Mouse (Mus musculus): ENCODE results near the gene Ms4a15. TPM values are rescaled to one million over a fixed set of nuclear protein-coding genes. Genes with fewer than 3 reads are reported as not detected.
A peak's percentile ranks its signal among the peaks of the same experiment; 100 is the strongest.

Gene Ms4a15
- polyA plus RNA-seq, 1 experiment from 2014 or later: not detected

- Histone ChIP-seq H3K9ac (replicated peaks; ENCODE audit: low read length) (peak overlapping the region; percentile 87), H3K4me3 (ENCODE audit: low read length) (peak overlapping the region; percentile 89), H3K36me3 (ENCODE audit: insufficient read depth, low read length) (peaks cover 31% of the 10 kb centered on the region), H3K9me3 (ENCODE audit: low read length) (no peaks in the 10 kb centered on the region), H3K4me1 (ENCODE audit: insufficient read depth, low read length) (peaks cover 31% of the 10 kb centered on the region), H3K4me2 (replicated peaks; ENCODE audit: low read depth, low read length) (peak overlapping the region; percentile 100), H3K27ac (ENCODE audit: low read length) (no peak overlapping the region), H3K27me3 (ENCODE audit: insufficient read depth, low read length) (no peaks in the 10 kb centered on the region)
- WGBS: 84% methylated on average over 5 of the region's 5 CpGs
- ATAC-seq (ENCODE audit: low FRiP score, low TSS enrichment): no peak
Observed at GRCm38 (mm10) chr19:10947219-10947618, 45.8 kb downstream of the Ms4a15 start.

DNA sequence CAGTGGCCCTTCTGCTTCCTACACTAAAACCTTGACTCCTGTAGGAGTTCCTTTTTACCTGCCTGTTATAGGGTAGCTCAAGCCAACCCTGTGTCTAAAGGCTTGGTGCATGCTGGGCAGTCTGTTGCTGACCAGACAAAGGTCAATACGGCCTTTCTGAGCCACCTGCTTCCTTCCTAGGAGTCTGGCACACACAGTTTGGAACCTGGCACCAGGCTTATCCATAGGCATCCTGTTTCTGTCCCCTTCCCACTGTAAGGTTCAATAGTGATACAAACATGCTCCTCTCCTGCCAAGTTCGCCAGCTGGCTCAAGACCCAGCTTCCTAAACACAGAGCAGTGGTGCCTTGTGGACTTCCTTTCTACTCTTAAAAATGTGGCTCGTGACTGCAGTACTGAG lies 46.5 kb downstream of the Ms4a15 start:
- Histone ChIP-seq H3K36me3 (ENCODE audit: insufficient read depth, low read length) (peaks cover 34% of the 10 kb centered on the region), H3K9ac (replicated peaks; ENCODE audit: low read length) (no peak overlapping the region; the same call in 1 of the 2 replicates), H3K27me3 (ENCODE audit: insufficient read depth, low read length) (no peaks in the 10 kb centered on the region), H3K4me1 (ENCODE audit: insufficient read depth, low read length) (peaks cover 24% of the 10 kb centered on the region), H3K9me3 (ENCODE audit: low read length) (no peaks in the 10 kb centered on the region), H3K27ac (ENCODE audit: low read length) (no peak overlapping the region), H3K4me3 (ENCODE audit: low read length) (no peak overlapping the region), H3K4me2 (replicated peaks; ENCODE audit: low read depth, low read length) (peak overlapping the region; percentile 100)
- WGBS: 74% methylated on average over 3 of the region's 3 CpGs
- ATAC-seq (ENCODE audit: low FRiP score, low TSS enrichment): no peak

DNA sequence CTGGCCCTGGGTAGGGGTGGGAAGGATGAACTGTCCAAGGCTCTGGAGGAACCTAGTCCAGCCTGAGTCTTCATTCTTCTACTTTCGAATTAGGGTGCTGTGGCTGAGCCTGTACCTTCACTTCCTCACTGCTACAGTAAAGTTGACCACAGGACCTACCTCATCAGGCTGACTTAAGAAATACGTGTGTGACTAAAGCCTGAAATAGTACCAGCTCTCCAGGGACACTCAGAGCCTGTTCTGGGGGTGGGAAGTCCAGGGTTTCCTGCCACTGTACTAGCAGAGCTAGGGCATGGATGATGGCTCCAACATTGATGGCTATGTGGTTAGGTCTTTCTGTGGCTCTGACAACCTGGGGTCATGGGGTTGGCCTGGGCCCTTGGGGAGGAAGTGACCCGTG lies 49.1 kb downstream of the Ms4a15 start:
- H3K9me3 ChIP-seq (ENCODE audit: low read length): no peaks in the 10 kb centered on the region
- H3K36me3 ChIP-seq (ENCODE audit: insufficient read depth, low read length): peaks cover 34% of the 10 kb centered on the region
- no peaks in the 10 kb centered on the region for H3K27me3 ChIP-seq (ENCODE audit: insufficient read depth, low read length)
- 84% methylated on average over 3 of the region's 3 CpGs for WGBS
- H3K4me3 ChIP-seq (ENCODE audit: low read length): no peak overlapping the region
- no peak overlapping the region for H3K9ac ChIP-seq (replicated peaks; ENCODE audit: low read length)
- no peak overlapping the region for H3K4me2 ChIP-seq (replicated peaks; ENCODE audit: low read depth, low read length)
- peaks cover 28% of the 10 kb centered on the region for H3K4me1 ChIP-seq (ENCODE audit: insufficient read depth, low read length)
- no peak for ATAC-seq (ENCODE audit: low FRiP score, low TSS enrichment)
- H3K27ac ChIP-seq (ENCODE audit: low read length): no peak overlapping the region

DNA sequence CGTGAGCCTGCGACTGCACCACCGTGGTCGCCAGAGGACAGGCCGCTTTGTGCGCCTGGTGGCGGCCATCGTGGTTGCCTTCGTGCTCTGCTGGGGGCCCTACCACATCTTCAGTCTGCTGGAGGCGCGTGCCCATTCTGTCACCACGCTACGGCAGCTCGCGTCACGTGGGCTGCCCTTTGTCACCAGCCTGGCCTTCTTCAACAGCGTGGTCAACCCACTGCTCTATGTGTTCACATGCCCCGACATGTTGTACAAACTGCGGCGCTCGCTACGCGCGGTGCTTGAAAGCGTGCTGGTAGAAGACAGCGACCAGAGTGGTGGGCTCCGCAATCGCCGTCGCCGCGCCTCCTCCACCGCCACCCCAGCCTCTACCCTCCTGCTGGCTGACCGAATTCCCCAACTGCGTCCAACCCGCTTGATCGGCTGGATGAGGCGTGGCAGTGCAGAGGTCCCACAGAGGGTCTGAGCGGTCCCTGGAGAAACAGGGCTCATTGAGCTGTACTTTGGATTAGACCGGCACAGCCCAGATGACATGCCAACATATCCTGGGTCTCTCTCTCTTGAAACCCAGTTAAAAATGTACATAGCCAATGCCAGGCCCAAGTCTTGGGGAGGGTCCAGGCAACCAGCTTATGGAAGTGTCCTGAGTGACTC lies 52.1 kb downstream of the Ms4a15 start:
- peaks cover 9% of the 10 kb centered on the region; the same call in 1 of the 2 replicates for H3K4me1 ChIP-seq (ENCODE audit: insufficient read depth, low read length)
- peak; percentile 73 for ATAC-seq (ENCODE audit: low FRiP score, low TSS enrichment)
- WGBS: 3% methylated on average over 40 of the region's 40 CpGs
- no peak overlapping the region for H3K27ac ChIP-seq (ENCODE audit: low read length)
- H3K27me3 ChIP-seq (ENCODE audit: insufficient read depth, low read length): no peaks in the 10 kb centered on the region
- peaks cover 34% of the 10 kb centered on the region for H3K36me3 ChIP-seq (ENCODE audit: insufficient read depth, low read length)
- peak overlapping the region; percentile 81 for H3K4me2 ChIP-seq (replicated peaks; ENCODE audit: low read depth, low read length)
- H3K9me3 ChIP-seq (ENCODE audit: low read length): no peaks in the 10 kb centered on the region
- H3K9ac ChIP-seq (replicated peaks; ENCODE audit: low read length): peak overlapping the region; percentile 64
- H3K4me3 ChIP-seq (ENCODE audit: low read length): peak overlapping the region; percentile 44

GRCm38 (mm10) chr19:10940097-10940800 lies 52.8 kb downstream of the Ms4a15 start:
- peak; percentile 91 for ATAC-seq (ENCODE audit: low FRiP score, low TSS enrichment)
- Histone ChIP-seq H3K27me3 (ENCODE audit: insufficient read depth, low read length) (no peaks in the 10 kb centered on the region), H3K9me3 (ENCODE audit: low read length) (no peaks in the 10 kb centered on the region), H3K4me2 (replicated peaks; ENCODE audit: low read depth, low read length) (peak overlapping the region; percentile 81), H3K27ac (ENCODE audit: low read length) (no peak overlapping the region), H3K4me1 (ENCODE audit: insufficient read depth, low read length) (peaks cover 9% of the 10 kb centered on the region; the same call in 1 of the 2 replicates), H3K9ac (replicated peaks; ENCODE audit: low read length) (peak overlapping the region; percentile 64), H3K36me3 (ENCODE audit: insufficient read depth, low read length) (peaks cover 33% of the 10 kb centered on the region), H3K4me3 (ENCODE audit: low read length) (peak overlapping the region; percentile 44)
- WGBS: 15% methylated on average over 37 of the region's 37 CpGs

DNA sequence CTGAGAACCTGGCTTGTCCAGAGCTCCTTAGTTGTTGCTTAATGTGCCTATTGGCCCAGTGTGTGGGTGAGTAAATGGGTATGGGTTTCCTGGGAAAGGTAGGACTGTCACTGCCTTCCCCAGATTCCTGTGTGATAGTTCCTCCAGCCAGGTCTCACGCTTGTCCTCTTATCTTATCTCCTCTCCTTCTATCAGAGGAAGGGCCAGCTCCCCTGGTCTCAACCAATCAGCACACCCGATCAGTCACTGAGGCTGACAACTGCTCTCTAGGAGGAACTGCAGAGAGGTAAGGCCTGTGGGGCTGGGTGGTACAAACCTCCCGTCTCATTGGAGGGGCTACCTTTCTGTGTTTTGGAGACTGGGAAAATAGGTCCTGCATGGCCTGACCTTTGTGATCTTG lies 54.3 kb downstream of the Ms4a15 start:
- Histone ChIP-seq H3K36me3 (ENCODE audit: insufficient read depth, low read length) (peaks cover 18% of the 10 kb centered on the region), H3K27ac (ENCODE audit: low read length) (no peak overlapping the region), H3K27me3 (ENCODE audit: insufficient read depth, low read length) (no peaks in the 10 kb centered on the region), H3K4me3 (ENCODE audit: low read length) (no peak overlapping the region), H3K4me1 (ENCODE audit: insufficient read depth, low read length) (peaks cover 9% of the 10 kb centered on the region; the same call in 1 of the 2 replicates), H3K9me3 (ENCODE audit: low read length) (no peaks in the 10 kb centered on the region), H3K4me2 (replicated peaks; ENCODE audit: low read depth, low read length) (no peak overlapping the region), H3K9ac (replicated peaks; ENCODE audit: low read length) (no peak overlapping the region)
- WGBS: 74% methylated on average over 3 of the region's 3 CpGs
- no peak for ATAC-seq (ENCODE audit: low FRiP score, low TSS enrichment)

- Histone ChIP-seq H3K4me2 (replicated peaks; ENCODE audit: low read depth, low read length) (no peak within 1 kb of the TSS), H3K36me3 (ENCODE audit: insufficient read depth, low read length) (peaks cover 2% of the 10 kb centered on the region), H3K9me3 (ENCODE audit: low read length) (no peaks in the 10 kb centered on the region), H3K4me3 (ENCODE audit: low read length) (no peak within 1 kb of the TSS), H3K4me1 (ENCODE audit: insufficient read depth, low read length) (peaks cover 9% of the 10 kb centered on the region; the same call in 1 of the 2 replicates), H3K27me3 (ENCODE audit: insufficient read depth, low read length) (no peaks in the 10 kb centered on the region), H3K27ac (ENCODE audit: low read length) (no peak within 1 kb of the TSS), H3K9ac (replicated peaks; ENCODE audit: low read length) (no peak within 1 kb of the TSS)
- WGBS: 55% methylated on average over 5 of the region's 5 CpGs
- no peak for ATAC-seq (ENCODE audit: low FRiP score, low TSS enrichment)
Observed at GRCm38 (mm10) chr19:10937110-10937563, 55.9 kb downstream of the Ms4a15 start, which contains the start of gene Ptgdr2. Ptgdr2 (plus strand) TSS chr19:10937160.

- H3K9me3 ChIP-seq (ENCODE audit: low read length): no peaks in the 10 kb centered on the region
- H3K4me1 ChIP-seq (ENCODE audit: insufficient read depth, low read length): peaks cover 4% of the 10 kb centered on the region; the same call in 1 of the 2 replicates
- H3K27me3 ChIP-seq (ENCODE audit: insufficient read depth, low read length): no peaks in the 10 kb centered on the region
- no peak overlapping the region for H3K27ac ChIP-seq (ENCODE audit: low read length)
- no peak overlapping the region for H3K4me2 ChIP-seq (replicated peaks; ENCODE audit: low read depth, low read length)
- H3K9ac ChIP-seq (replicated peaks; ENCODE audit: low read length): no peak overlapping the region
- WGBS: 90% methylated on average over 5 of the region's 5 CpGs
- ATAC-seq (ENCODE audit: low FRiP score, low TSS enrichment): no peak
- no peaks in the 10 kb centered on the region for H3K36me3 ChIP-seq (ENCODE audit: insufficient read depth, low read length)
- H3K4me3 ChIP-seq (ENCODE audit: low read length): no peak overlapping the region
Observed at GRCm38 (mm10) chr19:10936077-10936476, 57.0 kb downstream of the Ms4a15 start.

- H3K27ac ChIP-seq (ENCODE audit: low read length): no peak overlapping the region
Observed at GRCm38 (mm10) chr19:10935029-10935428, 58.0 kb downstream of the Ms4a15 start.

DNA sequence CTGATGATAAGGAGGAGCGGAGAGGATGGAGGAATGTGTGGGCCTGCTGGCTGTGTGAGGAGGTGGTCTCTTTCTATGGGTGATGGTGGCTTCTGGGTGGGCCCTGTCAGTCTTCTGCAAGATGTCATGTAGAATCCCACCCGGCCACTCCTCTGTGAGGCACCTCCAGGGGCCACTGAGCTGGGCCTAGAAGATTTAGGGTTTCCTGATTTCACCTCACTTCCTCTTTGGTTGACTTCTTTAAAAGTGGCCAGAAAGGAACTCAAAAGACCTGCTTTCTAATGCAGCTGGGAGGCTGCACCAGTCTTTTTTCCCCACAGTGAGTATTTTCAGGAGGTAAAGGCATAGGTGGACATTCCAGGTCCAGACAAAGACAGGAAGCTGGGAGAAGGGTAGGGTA lies 62.4 kb downstream of the Ms4a15 start:
- Histone ChIP-seq H3K4me3 (ENCODE audit: low read length) (no peak overlapping the region), H3K4me1 (ENCODE audit: insufficient read depth, low read length) (peaks cover 15% of the 10 kb centered on the region), H3K36me3 (ENCODE audit: insufficient read depth, low read length) (no peaks in the 10 kb centered on the region), H3K9ac (replicated peaks; ENCODE audit: low read length) (no peak overlapping the region), H3K4me2 (replicated peaks; ENCODE audit: low read depth, low read length) (no peak overlapping the region), H3K27ac (ENCODE audit: low read length) (no peak overlapping the region), H3K27me3 (ENCODE audit: insufficient read depth, low read length) (no peaks in the 10 kb centered on the region), H3K9me3 (ENCODE audit: low read length) (no peaks in the 10 kb centered on the region)
- 73% methylated on average over 2 of the region's 2 CpGs for WGBS
- ATAC-seq (ENCODE audit: low FRiP score, low TSS enrichment): no peak

More at GRCm38 (mm10) chr19:10935029-10935428, 58.0 kb downstream of the Ms4a15 start:
- no peaks in the 10 kb centered on the region for H3K9me3 ChIP-seq (ENCODE audit: low read length)
- 66% methylated on average over 5 of the region's 5 CpGs for WGBS
- no peaks in the 10 kb centered on the region for H3K36me3 ChIP-seq (ENCODE audit: insufficient read depth, low read length)
- no peak overlapping the region for H3K9ac ChIP-seq (replicated peaks; ENCODE audit: low read length)
- no peak for ATAC-seq (ENCODE audit: low FRiP score, low TSS enrichment)
- H3K4me2 ChIP-seq (replicated peaks; ENCODE audit: low read depth, low read length): no peak overlapping the region
- no peaks in the 10 kb centered on the region for H3K27me3 ChIP-seq (ENCODE audit: insufficient read depth, low read length)
- no peak overlapping the region for H3K4me3 ChIP-seq (ENCODE audit: low read length)
- no peaks in the 10 kb centered on the region; the same call in 1 of the 2 replicates for H3K4me1 ChIP-seq (ENCODE audit: insufficient read depth, low read length)

All from kidney, embryonic 16.5 days (tissue).